In the genomic region with DNA sequence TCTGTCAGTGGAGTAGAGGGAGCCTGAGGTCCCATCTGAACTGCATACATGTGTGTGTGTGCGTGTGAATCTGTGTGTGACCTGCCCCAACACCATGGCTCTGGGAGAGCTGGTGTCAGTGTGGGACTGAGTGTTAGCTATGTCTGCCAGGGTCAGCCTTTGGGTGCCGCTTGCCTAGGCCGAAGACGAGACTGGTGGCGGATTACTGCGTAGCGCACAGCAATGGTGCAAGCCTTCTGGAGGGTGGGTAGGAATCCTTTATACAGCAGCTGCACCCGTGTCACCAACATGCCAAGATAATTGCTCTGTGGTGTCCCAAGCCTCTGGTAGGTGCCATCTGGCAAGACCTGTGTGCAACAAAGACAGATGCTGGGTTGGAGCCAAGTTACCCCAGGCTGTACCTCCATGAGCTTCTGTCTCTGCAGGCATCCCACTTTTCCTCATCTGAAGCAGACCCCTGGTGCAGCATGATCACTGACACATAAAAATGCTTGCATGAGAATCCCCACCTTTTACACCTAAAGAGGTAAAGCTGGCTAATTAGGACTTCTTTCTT, we compare ENCODE assay signal across 33 mouse cellular contexts. TPM values are rescaled to one million over a fixed set of nuclear protein-coding genes. Genes with fewer than 3 reads are reported as not detected.
DNase-seq lines count a peak whose midpoint lies in the region; ATAC-seq and TF ChIP-seq lines count a peak whose summit lies in the region.
"Had no signal": no experiment of that assay in that cellular context is flagged by ENCODE, and none has a peak within 500 bp of the region (broad histone marks: within the 10 kb centered on the region; RNA-seq: fewer than 3 reads in every experiment).

No protein-coding gene starts in this region.

- WGBS in hindbrain, postnatal 0 days = 77% methylated on average over 8 of the region's 8 CpGs
- 95% methylated on average over 8 of the region's 8 CpGs for WGBS in hindbrain, embryonic 10.5 days
- WGBS in midbrain, postnatal 0 days = 91% methylated on average over 8 of the region's 8 CpGs
- WGBS in midbrain, embryonic 15.5 days = 90% methylated on average over 8 of the region's 8 CpGs

- H3K4me1 ChIP-seq in hindbrain, postnatal 0 days (ENCODE audit: insufficient read depth, low read length) = no peaks in the 10 kb centered on the region
- H3K4me1 ChIP-seq in hindbrain, embryonic 10.5 days (replicated peaks) = no peaks in the 10 kb centered on the region
- no peaks in the 10 kb centered on the region for H3K4me1 ChIP-seq in midbrain, postnatal 0 days (ENCODE audit: insufficient read depth, low read length)
- H3K4me1 ChIP-seq in midbrain, embryonic 15.5 days = no peaks in the 10 kb centered on the region
- H3K4me1 ChIP-seq: heart, embryonic 13.5 days; limb, embryonic 13.5 days; liver, embryonic 15.5 days; lung, embryonic 15.5 days; midbrain, embryonic 10.5 days; stomach, embryonic 15.5 days had no signal

- H3K27ac ChIP-seq in hindbrain, postnatal 0 days = no peak overlapping the region
- H3K27ac ChIP-seq in hindbrain, embryonic 10.5 days = no peak overlapping the region
- H3K27ac ChIP-seq in midbrain, postnatal 0 days (ENCODE audit: low read depth, low read length) = no peak overlapping the region
- no peak overlapping the region for H3K27ac ChIP-seq in midbrain, embryonic 15.5 days
- H3K27ac ChIP-seq: gastrocnemius, adult 2 months; heart, embryonic 13.5 days; limb, embryonic 13.5 days; liver, embryonic 15.5 days; lung, embryonic 15.5 days; midbrain, embryonic 10.5 days; stomach, embryonic 15.5 days had no signal

- H3K4me2 ChIP-seq in hindbrain, postnatal 0 days (ENCODE audit: low read depth, low read length) = no peak overlapping the region
- no peak overlapping the region for H3K4me2 ChIP-seq in midbrain, postnatal 0 days (ENCODE audit: low read depth, low read length, poor library complexity, severe bottlenecking)
- no peak overlapping the region for H3K4me2 ChIP-seq in midbrain, embryonic 15.5 days
- H3K4me2 ChIP-seq: heart, embryonic 13.5 days; limb, embryonic 13.5 days; liver, embryonic 15.5 days; lung, embryonic 15.5 days; stomach, embryonic 15.5 days had no signal

- no peak overlapping the region for H3K9ac ChIP-seq in hindbrain, postnatal 0 days (replicated peaks; ENCODE audit: low read length)
- no peak overlapping the region for H3K9ac ChIP-seq in midbrain, postnatal 0 days (replicated peaks; ENCODE audit: low read length, poor library complexity, severe bottlenecking)
- no peak overlapping the region for H3K9ac ChIP-seq in midbrain, embryonic 15.5 days
- H3K9ac ChIP-seq: heart, embryonic 13.5 days; limb, embryonic 13.5 days; liver, embryonic 15.5 days; lung, embryonic 15.5 days; stomach, embryonic 15.5 days had no signal

- no peak overlapping the region for H3K4me3 ChIP-seq in hindbrain, postnatal 0 days (ENCODE audit: low read length)
- no peak overlapping the region for H3K4me3 ChIP-seq in hindbrain, embryonic 10.5 days
- H3K4me3 ChIP-seq in midbrain, postnatal 0 days (ENCODE audit: low read depth, low read length) = no peak overlapping the region
- no peak overlapping the region for H3K4me3 ChIP-seq in midbrain, embryonic 15.5 days
- H3K4me3 ChIP-seq: erythroblast, embryonic 14.5 days; gastrocnemius, adult 2 months; heart, embryonic 13.5 days; limb, embryonic 13.5 days; liver, embryonic 15.5 days; lung, embryonic 15.5 days; midbrain, embryonic 10.5 days; myocyte; stomach, embryonic 15.5 days had no signal

- no peaks in the 10 kb centered on the region for H3K36me3 ChIP-seq in hindbrain, postnatal 0 days (ENCODE audit: insufficient read depth, low read length)
- no peaks in the 10 kb centered on the region for H3K36me3 ChIP-seq in hindbrain, embryonic 10.5 days
- no peaks in the 10 kb centered on the region for H3K36me3 ChIP-seq in midbrain, postnatal 0 days (ENCODE audit: insufficient read depth, low read length)
- H3K36me3 ChIP-seq in midbrain, embryonic 15.5 days (replicated peaks) = no peaks in the 10 kb centered on the region
- H3K36me3 ChIP-seq: G1E; heart, embryonic 13.5 days; limb, embryonic 13.5 days; lung, embryonic 15.5 days; midbrain, embryonic 10.5 days; stomach, embryonic 15.5 days had no signal

- no peaks in the 10 kb centered on the region for H3K27me3 ChIP-seq in hindbrain, postnatal 0 days (ENCODE audit: insufficient read depth, low read length)
- no peaks in the 10 kb centered on the region; the same call in 1 of the 2 replicates for H3K27me3 ChIP-seq in hindbrain, embryonic 10.5 days (ENCODE audit: insufficient read depth, poor library complexity, severe bottlenecking)
- H3K27me3 ChIP-seq in midbrain, postnatal 0 days (ENCODE audit: insufficient read depth, low read length) = no peaks in the 10 kb centered on the region
- H3K27me3 ChIP-seq in midbrain, embryonic 15.5 days (replicated peaks) = no peaks in the 10 kb centered on the region
- H3K27me3 ChIP-seq: limb, embryonic 13.5 days; liver, embryonic 15.5 days; lung, embryonic 15.5 days; stomach, embryonic 15.5 days had no signal

- no peaks in the 10 kb centered on the region for H3K9me3 ChIP-seq in hindbrain, postnatal 0 days (ENCODE audit: low read length)
- H3K9me3 ChIP-seq in hindbrain, embryonic 10.5 days = no peaks in the 10 kb centered on the region
- no peaks in the 10 kb centered on the region for H3K9me3 ChIP-seq in midbrain, postnatal 0 days (ENCODE audit: low read length)
- no peaks in the 10 kb centered on the region for H3K9me3 ChIP-seq in midbrain, embryonic 15.5 days
- H3K9me3 ChIP-seq: G1E; heart, embryonic 13.5 days; limb, embryonic 13.5 days; liver, embryonic 15.5 days; lung, embryonic 15.5 days; midbrain, embryonic 10.5 days; stomach, embryonic 15.5 days had no signal

- peak; percentile 30 to 56 for DNase-seq in cerebellum, postnatal 14 days
- no peak for DNase-seq in cerebellum, postnatal 4 days (ENCODE audit: low spot score in 2 of 2)
- DNase-seq in hindbrain, postnatal 0 days (ENCODE audit: low spot score) = peak; percentile 42
- DNase-seq in hindbrain, embryonic 10.5 days (ENCODE audit: low spot score) = no peak
- DNase-seq in midbrain, postnatal 0 days (ENCODE audit: low spot score) = peak; percentile 24
- DNase-seq in gastrocnemius, postnatal 4 days (ENCODE audit: low spot score in 2 of 2) = no peak
- DNase-seq: adrenal gland, adult 8-10 months; cerebellum, adult 9-10 months; gastrocnemius, adult 2 months; gastrocnemius, postnatal 36 days; heart, postnatal 10 days; kidney, adult 11 months; kidney, postnatal 14 days; layer of hippocampus, adult 9-11 months; right cerebral cortex, postnatal 25 days had no signal

- TF ChIP-seq CTCF in hindbrain, postnatal 0 days (IDR thresholded peaks at IDR 0.05; ENCODE audit: low read depth) = 0 out of 2 replicates have a peak, but pooled peaks have one; percentile 1
- no peak for TF ChIP-seq CTCF in midbrain, postnatal 0 days (IDR thresholded peaks at IDR 0.05)

- ATAC-seq in hindbrain, postnatal 0 days = peak; percentile 36; the same call in 1 of the 2 replicates
- no peak for ATAC-seq in midbrain, postnatal 0 days (ENCODE audit: low FRiP score)
- ATAC-seq in midbrain, embryonic 15.5 days (replicated peaks) = no peak
- ATAC-seq: forebrain, embryonic 16.5 days; midbrain, embryonic 16.5 days had no signal

RNA-seq across cellular contexts. Expression of a gene that starts 7.7 kb away (rescaled TPM):
- 0.50 TPM in 1 of 2 replicates, not detected in the other for total RNA-seq in hindbrain, postnatal 0 days (2014; rRNA removed)
- polyA plus RNA-seq in hindbrain, postnatal 0 days (2015; fragmentation: Nextera tagmentation; extraction: Ambion mirVana) = 0.30 and 0.41 TPM in 2 replicates
- polyA plus RNA-seq in hindbrain, embryonic 10.5 days (2016; fragmentation: Nextera tagmentation; extraction: Ambion mirVana) = 0.14 TPM in 1 of 2 replicates, not detected in the other
- 0.44 TPM in 1 of 2 replicates, not detected in the other for total RNA-seq in midbrain, postnatal 0 days (2014; rRNA removed)
- 0.10 and 0.28 TPM in 2 replicates for polyA plus RNA-seq in midbrain, postnatal 0 days (2015; fragmentation: Nextera tagmentation; extraction: Ambion mirVana)
- polyA plus RNA-seq in midbrain, embryonic 15.5 days (2015; fragmentation: Nextera tagmentation; extraction: Ambion mirVana) = not detected in 2 replicates
- total RNA-seq in gastrocnemius, postnatal 4 days (2021) = 1 to 10 TPM in 1 of 2 experiments, not detected in 1; 1.0 TPM
- total RNA-seq: G1E; left cerebral cortex, adult 18-20 months; left cerebral cortex, postnatal 25 days; megakaryocyte progenitor cell, adult 5-6 weeks; neutrophil, adult 5-6 weeks had no signal
- polyA plus RNA-seq: erythroblast, embryonic 14.5 days; forebrain, embryonic 11.5 days; G1E; kidney, embryonic 14.5 days; limb, embryonic 13.5 days; midbrain, embryonic 16.5 days had no signal

RNA-seq across cellular contexts. Expression of a gene that starts 37.5 kb away (rescaled TPM):
- total RNA-seq in hindbrain, postnatal 0 days (2014; rRNA removed) = 15.2 and 21.1 TPM in 2 replicates
- 41.8 and 42.2 TPM in 2 replicates for polyA plus RNA-seq in hindbrain, postnatal 0 days (2015; fragmentation: Nextera tagmentation; extraction: Ambion mirVana)
- 3.8 and 4.0 TPM in 2 replicates for polyA plus RNA-seq in hindbrain, embryonic 10.5 days (2016; fragmentation: Nextera tagmentation; extraction: Ambion mirVana)
- 18.7 and 23.1 TPM in 2 replicates for total RNA-seq in midbrain, postnatal 0 days (2014; rRNA removed)
- polyA plus RNA-seq in midbrain, postnatal 0 days (2015; fragmentation: Nextera tagmentation; extraction: Ambion mirVana) = 33.6 and 42.8 TPM in 2 replicates
- polyA plus RNA-seq in midbrain, embryonic 15.5 days (2015; fragmentation: Nextera tagmentation; extraction: Ambion mirVana) = 18.3 and 19.6 TPM in 2 replicates
- total RNA-seq in gastrocnemius, postnatal 4 days (2021) = 10 to 100 TPM in 1 of 2 experiments, 1 to 10 TPM in 1; 7.7 to 11.5 TPM

Comparison
In these comparisons a context has a peak if more than half of its experiments do, and no peak if none do; other contexts are left out.
1. DNase-seq: peak in cerebellum, postnatal 14 days (2 of 2), hindbrain, postnatal 0 days (single experiment) and midbrain, postnatal 0 days (single experiment); none in cerebellum, postnatal 4 days (0 of 2), hindbrain, embryonic 10.5 days (single experiment) and gastrocnemius, postnatal 4 days (0 of 2).